9 mouse cellular contexts compared by ENCODE assay signal in the genomic region with DNA sequence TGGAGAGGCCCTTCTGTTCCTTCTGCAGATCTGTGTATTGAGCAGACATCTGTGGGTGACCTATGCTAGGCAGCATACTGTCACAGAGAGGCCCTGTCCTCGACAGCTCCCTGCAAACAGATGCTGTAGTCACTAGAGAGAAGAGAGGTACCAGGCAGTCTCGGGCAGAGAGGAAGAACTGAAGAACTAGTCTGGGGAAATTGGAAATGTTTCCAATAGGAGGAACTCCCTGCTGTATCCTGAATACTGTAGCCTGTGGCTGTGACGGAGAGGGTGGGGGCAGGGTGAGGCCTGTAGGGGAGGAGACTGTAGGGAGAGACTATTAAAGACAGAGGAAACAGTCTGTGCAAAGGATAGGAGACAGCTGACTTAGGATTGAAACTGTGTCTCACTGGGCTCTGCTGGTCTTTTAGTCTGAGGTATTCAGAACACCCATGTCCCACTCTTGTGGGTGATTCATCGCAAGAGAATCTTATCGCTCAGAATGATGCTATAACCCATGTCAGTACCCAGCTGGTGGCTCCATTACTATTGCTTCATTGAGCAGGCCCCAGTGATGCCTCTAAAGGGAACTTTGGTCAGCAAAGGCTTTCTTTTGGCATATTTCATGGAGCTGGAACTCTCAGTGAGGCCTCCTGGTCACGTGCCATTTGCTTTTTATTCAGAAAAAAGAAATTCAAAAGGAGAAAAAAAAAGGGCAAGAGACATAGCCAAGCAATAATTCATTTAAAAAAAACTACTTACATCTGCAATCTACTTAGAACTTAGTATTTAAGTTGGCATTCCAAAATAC. TPM values are rescaled to one million over a fixed set of nuclear protein-coding genes. Genes with fewer than 3 reads are reported as not detected.
DNase-seq lines count a peak whose midpoint lies in the region; ATAC-seq and TF ChIP-seq lines count a peak whose summit lies in the region.
"Had no signal": no experiment of that assay in that cellular context is flagged by ENCODE, and none has a peak within 500 bp of the region (broad histone marks: within the 10 kb centered on the region; RNA-seq: fewer than 3 reads in every experiment).

No protein-coding gene starts in this region.

- no peak overlapping the region for H3K4me3 ChIP-seq in forebrain, embryonic 11.5 days (ENCODE audit: low read depth, low read length)
- no peak overlapping the region for H3K4me3 ChIP-seq in forebrain, embryonic 14.5 days (ENCODE audit: low read depth, low read length)
- peak overlapping the region; percentile 30 for H3K4me3 ChIP-seq in ES-Bruce4 (ENCODE audit: low read depth, low read length)
- H3K4me3 ChIP-seq in kidney, postnatal 0 days (replicated peaks; ENCODE audit: low read depth, low read length) = no peak overlapping the region
- no peak overlapping the region for H3K4me3 ChIP-seq in midbrain, postnatal 0 days (ENCODE audit: low read depth, low read length)

- H3K36me3 ChIP-seq in forebrain, embryonic 11.5 days (ENCODE audit: control insufficient read depth, insufficient read depth, low read length) = no peaks in the 10 kb centered on the region
- H3K36me3 ChIP-seq in forebrain, embryonic 14.5 days (ENCODE audit: control insufficient read depth, insufficient read depth, low read length) = no peaks in the 10 kb centered on the region
- no peaks in the 10 kb centered on the region for H3K36me3 ChIP-seq in ES-Bruce4 (ENCODE audit: control insufficient read depth, insufficient read depth, low read length, poor library complexity, severe bottlenecking)
- no peaks in the 10 kb centered on the region for H3K36me3 ChIP-seq in kidney, postnatal 0 days (ENCODE audit: insufficient read depth, low read length)
- no peaks in the 10 kb centered on the region for H3K36me3 ChIP-seq in midbrain, postnatal 0 days (ENCODE audit: insufficient read depth, low read length)
- H3K36me3 ChIP-seq: G1E had no signal

- ATAC-seq in forebrain, embryonic 11.5 days (replicated peaks; ENCODE audit: low FRiP score) = 0 out of 2 replicates have a peak, but pooled peaks have one; percentile 39
- ATAC-seq in forebrain, embryonic 14.5 days = no peak
- peak; percentile 62; the same call in 1 of the 2 replicates for ATAC-seq in kidney, postnatal 0 days (replicated peaks; ENCODE audit: low FRiP score, low read depth)
- 0 out of 2 replicates have a peak, but pooled peaks have one; percentile 36 for ATAC-seq in midbrain, postnatal 0 days (ENCODE audit: low FRiP score)

- H3K9me3 ChIP-seq in forebrain, embryonic 11.5 days (ENCODE audit: control insufficient read depth, low read length) = no peaks in the 10 kb centered on the region
- H3K9me3 ChIP-seq in forebrain, embryonic 14.5 days (replicated peaks; ENCODE audit: control insufficient read depth, low read length) = no peaks in the 10 kb centered on the region
- peaks cover 5% of the 10 kb centered on the region; the same call in 1 of the 2 replicates for H3K9me3 ChIP-seq in ES-Bruce4 (replicated peaks; ENCODE audit: control insufficient read depth, insufficient read depth, low read length, poor library complexity, severe bottlenecking)
- no peaks in the 10 kb centered on the region for H3K9me3 ChIP-seq in kidney, postnatal 0 days (replicated peaks; ENCODE audit: low read length)
- H3K9me3 ChIP-seq in midbrain, postnatal 0 days (ENCODE audit: low read length) = no peaks in the 10 kb centered on the region
- H3K9me3 ChIP-seq: G1E had no signal

- DNase-seq in forebrain, embryonic 11.5 days (ENCODE audit: low spot score) = no peak
- no peak for DNase-seq in forebrain, embryonic 14.5 days (ENCODE audit: low spot score)
- peak; percentile 63 for DNase-seq in heart, adult 8-10 months (ENCODE audit: low spot score)
- peak; percentile 46 for DNase-seq in kidney, postnatal 0 days (ENCODE audit: low spot score)
- DNase-seq in midbrain, postnatal 0 days (ENCODE audit: low spot score) = peak; percentile 19
- DNase-seq in thymus, postnatal 4 days = no peak
- no peak for DNase-seq in thymus, postnatal 25 days

- 65% methylated on average over 6 of the region's 6 CpGs for WGBS in forebrain, embryonic 11.5 days
- 54% methylated on average over 6 of the region's 6 CpGs for WGBS in forebrain, embryonic 14.5 days
- WGBS in kidney, postnatal 0 days = 41% methylated on average over 6 of the region's 6 CpGs
- WGBS in midbrain, postnatal 0 days = 62% methylated on average over 6 of the region's 6 CpGs

- H3K9ac ChIP-seq in forebrain, embryonic 11.5 days (ENCODE audit: low read length) = no peak overlapping the region
- H3K9ac ChIP-seq in forebrain, embryonic 14.5 days (ENCODE audit: low read length) = no peak overlapping the region
- no peak overlapping the region for H3K9ac ChIP-seq in ES-Bruce4 (ENCODE audit: low read depth, poor library complexity, severe bottlenecking)
- H3K9ac ChIP-seq in kidney, postnatal 0 days (ENCODE audit: low read depth, low read length) = no peak overlapping the region
- H3K9ac ChIP-seq in midbrain, postnatal 0 days (replicated peaks; ENCODE audit: low read length, poor library complexity, severe bottlenecking) = no peak overlapping the region

- no peak overlapping the region for H3K27ac ChIP-seq in forebrain, embryonic 11.5 days (ENCODE audit: low read depth, low read length)
- H3K27ac ChIP-seq in forebrain, embryonic 14.5 days (ENCODE audit: low read depth, low read length) = no peak overlapping the region
- peak overlapping the region; percentile 62 for H3K27ac ChIP-seq in ES-Bruce4 (ENCODE audit: insufficient read depth, low read length)
- peak overlapping the region; percentile 62; the same call in 1 of the 2 replicates for H3K27ac ChIP-seq in kidney, postnatal 0 days
- no peak overlapping the region for H3K27ac ChIP-seq in midbrain, postnatal 0 days (ENCODE audit: low read depth, low read length)

- no peaks in the 10 kb centered on the region for H3K4me1 ChIP-seq in forebrain, embryonic 11.5 days (replicated peaks; ENCODE audit: control insufficient read depth, insufficient read depth, low read length)
- peaks cover 4% of the 10 kb centered on the region; the same call in 1 of the 2 replicates for H3K4me1 ChIP-seq in forebrain, embryonic 14.5 days (ENCODE audit: control insufficient read depth, insufficient read depth, low read length)
- H3K4me1 ChIP-seq in ES-Bruce4 (ENCODE audit: control insufficient read depth, insufficient read depth, low read length) = peaks cover 6% of the 10 kb centered on the region
- peaks cover 10% of the 10 kb centered on the region for H3K4me1 ChIP-seq in kidney, postnatal 0 days (replicated peaks; ENCODE audit: insufficient read depth, low read length)
- peaks cover 4% of the 10 kb centered on the region; the same call in 1 of the 2 replicates for H3K4me1 ChIP-seq in midbrain, postnatal 0 days (ENCODE audit: insufficient read depth, low read length)

- TF ChIP-seq EP300 in ES-Bruce4 (IDR thresholded peaks at IDR 0.05; ENCODE audit: insufficient read depth, low read depth, low read length) = no peak

- no peak for TF ChIP-seq CTCF in ES-Bruce4 (IDR thresholded peaks at IDR 0.05; ENCODE audit: low read depth, low read length)
- TF ChIP-seq CTCF in kidney, postnatal 0 days (IDR thresholded peaks at IDR 0.05; ENCODE audit: low read depth) = no peak
- no peak for TF ChIP-seq CTCF in midbrain, postnatal 0 days (IDR thresholded peaks at IDR 0.05)

- no peak for TF ChIP-seq POLR2A in ES-Bruce4 (IDR thresholded peaks at IDR 0.05; ENCODE audit: insufficient read depth, low read length)

- no peaks in the 10 kb centered on the region for H3K27me3 ChIP-seq in forebrain, embryonic 11.5 days (ENCODE audit: control insufficient read depth, insufficient read depth, low read length)
- no peaks in the 10 kb centered on the region; the same call in 1 of the 2 replicates for H3K27me3 ChIP-seq in forebrain, embryonic 14.5 days (replicated peaks; ENCODE audit: control insufficient read depth, insufficient read depth, low read length)
- H3K27me3 ChIP-seq in ES-Bruce4 (ENCODE audit: control insufficient read depth, insufficient read depth, low read length, poor library complexity, severe bottlenecking) = no peaks in the 10 kb centered on the region
- H3K27me3 ChIP-seq in kidney, postnatal 0 days (ENCODE audit: insufficient read depth, low read length) = no peaks in the 10 kb centered on the region
- no peaks in the 10 kb centered on the region for H3K27me3 ChIP-seq in midbrain, postnatal 0 days (ENCODE audit: insufficient read depth, low read length)

- H3K4me2 ChIP-seq in forebrain, embryonic 11.5 days (ENCODE audit: low read depth, low read length, severe bottlenecking) = no peak overlapping the region
- no peak overlapping the region for H3K4me2 ChIP-seq in forebrain, embryonic 14.5 days (ENCODE audit: low read length)
- no peak overlapping the region for H3K4me2 ChIP-seq in kidney, postnatal 0 days (ENCODE audit: low read length)
- H3K4me2 ChIP-seq in midbrain, postnatal 0 days (ENCODE audit: low read depth, low read length, poor library complexity, severe bottlenecking) = no peak overlapping the region

RNA-seq across cellular contexts. Expression of gene Elmo1, which starts 43.4 kb away (rescaled TPM):
- polyA plus RNA-seq in forebrain, embryonic 11.5 days (2014; fragmentation: Nextera tagmentation; extraction: Ambion mirVana) = 12.3 and 12.8 TPM in 2 replicates
- 22.6 and 27.8 TPM in 2 replicates for polyA plus RNA-seq in forebrain, embryonic 14.5 days (2014; fragmentation: Nextera tagmentation; extraction: Ambion mirVana)
- 16.1 and 18.7 TPM in 2 replicates for polyA plus RNA-seq in ES-Bruce4 (2011; ENCODE audit: insufficient read depth, insufficient read length, low read depth, missing spikeins)
- total RNA-seq in heart, adult 8-10 months (2022) = 1 to 10 TPM; 7.0 to 9.4 (median 7.7) TPM
- polyA plus RNA-seq in kidney, postnatal 0 days (2015; fragmentation: Nextera tagmentation; extraction: Ambion mirVana) = 5.1 and 6.0 TPM in 2 replicates
- total RNA-seq in midbrain, postnatal 0 days (2014; rRNA removed) = 31.9 and 36.4 TPM in 2 replicates
- 35.0 and 35.2 TPM in 2 replicates for polyA plus RNA-seq in midbrain, postnatal 0 days (2015; fragmentation: Nextera tagmentation; extraction: Ambion mirVana)
- polyA plus RNA-seq: G1E had no signal

Comparison
In these comparisons a context has a peak if more than half of its experiments do, and no peak if none do; other contexts are left out.
1. DNase-seq: peak in heart, adult 8-10 months (single experiment), kidney, postnatal 0 days (single experiment) and midbrain, postnatal 0 days (single experiment); none in forebrain, embryonic 11.5 days (single experiment), forebrain, embryonic 14.5 days (single experiment), thymus, postnatal 4 days (single experiment) and thymus, postnatal 25 days (single experiment).
2. H3K27ac ChIP-seq: peak in ES-Bruce4 (single experiment) and kidney, postnatal 0 days (single experiment); none in forebrain, embryonic 11.5 days (single experiment), forebrain, embryonic 14.5 days (single experiment) and midbrain, postnatal 0 days (single experiment).